Mouse (Mus musculus) embryonic facial prominence, embryonic 13.5 days (tissue): ENCODE results near the gene Fam170b. TPM values are rescaled to one million over a fixed set of nuclear protein-coding genes. Genes with fewer than 3 reads are reported as not detected.

ENCODE experiments used
- ATAC-seq: fragments of 200-750 bp; cut with Nextera tagmentation; 2 replicates; pipeline ENCODE4 v1.8.0; 2017; ENCODE audit warnings: low read depth; ENCODE audit not compliant: insufficient number of reproducible peaks, insufficient read depth, low FRiP score, low TSS enrichment
- H3K27ac ChIP-seq: fragments of 300-500 bp; sonication (generic); 2 replicates; pipeline ENCODE4 v1.5.1; 2015; ENCODE audit warnings: moderate library complexity, mild to moderate bottlenecking, inconsistent platforms
- H3K27me3 ChIP-seq: fragments of 300-500 bp; sonication (generic); 2 replicates; pipeline ENCODE4 v1.6.1; 2015; ENCODE audit warnings: mild to moderate bottlenecking, inconsistent platforms
- H3K36me3 ChIP-seq: fragments of 300-500 bp; sonication (generic); 2 replicates; pipeline ENCODE4 v1.6.1; 2015; ENCODE audit warnings: mild to moderate bottlenecking, inconsistent platforms
- H3K4me1 ChIP-seq: fragments of 300-500 bp; sonication (generic); 2 replicates; pipeline ENCODE4 v1.6.1; 2015; ENCODE audit warnings: inconsistent platforms
- H3K4me2 ChIP-seq: fragments of 300-500 bp; sonication (generic); 2 replicates; pipeline ENCODE4 v1.6.1; 2015; ENCODE audit warnings: moderate library complexity, mild to moderate bottlenecking, inconsistent platforms
- H3K4me3 ChIP-seq: fragments of 300-500 bp; sonication (generic); 2 replicates; pipeline ENCODE4 v1.5.1; 2015; ENCODE audit warnings: mild to moderate bottlenecking, inconsistent platforms
- H3K9ac ChIP-seq: fragments of 300-500 bp; sonication (generic); 2 replicates; pipeline ENCODE4 v1.6.1; 2015; ENCODE audit warnings: mild to moderate bottlenecking, inconsistent platforms
- H3K9me3 ChIP-seq: fragments of 300-500 bp; sonication (generic); 2 replicates; pipeline ENCODE4 v1.6.1; 2016; ENCODE audit warnings: inconsistent platforms
- WGBS: fragments of 180-500 bp; shearing (Covaris S2); methylation state at CpG from one replicate; pipeline ENCODE4 v1.1.7; 2015; ENCODE audit warnings: mixed read lengths; 5-methylcytosine and 5-hydroxymethylcytosine counted together
- polyA plus RNA-seq: library from polyadenylated mRNA; unstranded; fragments of >200 nt; fragmentation: Nextera tagmentation; extraction: Ambion mirVana; gene quantifications from 2 replicates; pipeline ENCODE4 v1.2.1, GENCODE M21; 2015

Gene Fam170b
- 0.15 TPM in 1 of 2 replicates, not detected in the other for polyA plus RNA-seq

GRCm38 (mm10) chr14:32833847-32834246 is at the start of gene Fam170b:
Gene Fam170b, plus strand, starts transcription at chr14:32833962.
- Histone ChIP-seq H3K4me3 (no peak within 1 kb of the TSS), H3K4me2 (no peak within 1 kb of the TSS), H3K27me3 (no peaks in the 10 kb centered on the region; the same call in 1 of the 2 replicates), H3K4me1 (no peaks in the 10 kb centered on the region), H3K9me3 (no peaks in the 10 kb centered on the region), H3K27ac (no peak within 1 kb of the TSS), H3K9ac (no peak within 1 kb of the TSS), H3K36me3 (no peaks in the 10 kb centered on the region)
- WGBS, result 73% methylated on average over 8 of the region's 8 CpGs
- ATAC-seq, result no peak

DNA sequence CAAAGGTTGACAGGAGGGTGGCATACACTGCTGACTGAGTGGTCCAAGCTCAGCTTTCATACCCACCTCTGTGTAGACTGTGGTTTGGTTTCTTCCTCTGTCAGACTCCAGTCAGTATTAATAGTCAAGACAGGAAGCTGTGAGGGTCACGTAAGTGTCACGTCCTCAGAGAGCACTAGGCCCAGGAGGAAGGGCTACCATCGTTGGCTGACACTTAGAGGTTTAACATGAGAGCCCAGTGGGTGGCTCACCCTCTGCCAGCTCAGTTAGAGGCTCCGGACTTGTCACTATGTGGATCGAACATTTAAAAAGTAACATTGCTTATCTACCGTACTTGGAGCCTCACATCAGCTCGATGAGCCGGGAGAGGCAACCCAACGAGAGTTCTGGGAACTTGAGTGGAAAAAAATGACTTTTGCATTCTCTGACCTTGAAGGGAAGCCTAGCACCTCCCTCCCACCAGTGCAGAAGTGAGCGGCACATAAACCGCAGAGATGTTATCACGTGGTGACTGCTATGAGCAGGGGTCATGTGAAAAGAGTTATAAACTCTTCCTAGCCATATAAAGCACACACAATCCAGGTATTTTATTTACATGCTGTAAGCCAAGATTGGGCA is 49.5 kb upstream of the Fam170b start:
- Histone ChIP-seq H3K9ac (no peak overlapping the region), H3K4me2 (no peak overlapping the region), H3K27me3 (no peaks in the 10 kb centered on the region), H3K4me1 (no peaks in the 10 kb centered on the region), H3K9me3 (no peaks in the 10 kb centered on the region), H3K4me3 (no peak overlapping the region), H3K36me3 (no peaks in the 10 kb centered on the region), H3K27ac (no peak overlapping the region)
- ATAC-seq, result no peak
- 75% methylated on average over 12 of the region's 12 CpGs for WGBS

- H3K4me2 ChIP-seq, result no peak overlapping the region
- H3K27ac ChIP-seq, result no peak overlapping the region
- H3K4me3 ChIP-seq, result no peak overlapping the region
- no peaks in the 10 kb centered on the region for H3K9me3 ChIP-seq
- no peaks in the 10 kb centered on the region for H3K4me1 ChIP-seq
- no peaks in the 10 kb centered on the region for H3K27me3 ChIP-seq
- H3K9ac ChIP-seq, result no peak overlapping the region
- H3K36me3 ChIP-seq, result no peaks in the 10 kb centered on the region
- ATAC-seq, result no peak
- 77% methylated on average over 4 of the region's 4 CpGs for WGBS
Measured at GRCm38 (mm10) chr14:32784748-32785134, 49.0 kb upstream of the Fam170b start.

GRCm38 (mm10) chr14:32785556-32786130 is 48.1 kb upstream of the Fam170b start, which contains the start of gene Tmem273:
Gene Tmem273, plus strand, starts transcription at chr14:32785963.
- no peak within 1 kb of the TSS for H3K27ac ChIP-seq
- no peaks in the 10 kb centered on the region for H3K4me1 ChIP-seq
- H3K4me3 ChIP-seq, result no peak within 1 kb of the TSS
- no peak within 1 kb of the TSS for H3K9ac ChIP-seq
- no peak within 1 kb of the TSS for H3K4me2 ChIP-seq
- no peaks in the 10 kb centered on the region for H3K36me3 ChIP-seq
- ATAC-seq, result no peak
- no peaks in the 10 kb centered on the region for H3K27me3 ChIP-seq
- 80% methylated on average over 3 of the region's 3 CpGs for WGBS
- H3K9me3 ChIP-seq, result no peaks in the 10 kb centered on the region

DNA sequence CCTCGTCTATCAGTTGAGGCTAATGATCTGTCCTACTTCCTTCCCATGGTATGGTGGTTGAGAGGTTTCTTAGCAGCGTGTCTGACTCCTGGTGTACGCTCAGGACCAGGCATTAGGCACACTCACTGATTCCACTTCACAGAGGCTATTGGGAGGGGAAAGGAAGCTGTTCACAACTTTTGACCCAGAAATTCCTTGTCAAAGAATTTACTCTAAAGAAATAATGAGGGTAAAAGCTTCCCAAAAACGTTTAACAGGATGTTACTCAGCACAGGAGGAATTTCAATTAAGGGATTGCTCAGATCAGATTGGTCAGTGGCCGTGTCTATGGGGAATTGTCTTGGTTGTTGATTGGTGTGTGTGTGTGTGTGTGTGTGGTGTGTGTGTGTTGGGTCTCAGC is 46.1 kb upstream of the Fam170b start:
- no peak overlapping the region for H3K4me3 ChIP-seq
- H3K9me3 ChIP-seq, result no peaks in the 10 kb centered on the region
- no peaks in the 10 kb centered on the region for H3K36me3 ChIP-seq
- H3K27me3 ChIP-seq, result no peaks in the 10 kb centered on the region
- ATAC-seq, result no peak
- WGBS, result 63% methylated on average over 5 of the region's 5 CpGs
- H3K4me1 ChIP-seq, result no peaks in the 10 kb centered on the region
- H3K9ac ChIP-seq, result no peak overlapping the region
- H3K4me2 ChIP-seq, result no peak overlapping the region
- H3K27ac ChIP-seq, result no peak overlapping the region

DNA sequence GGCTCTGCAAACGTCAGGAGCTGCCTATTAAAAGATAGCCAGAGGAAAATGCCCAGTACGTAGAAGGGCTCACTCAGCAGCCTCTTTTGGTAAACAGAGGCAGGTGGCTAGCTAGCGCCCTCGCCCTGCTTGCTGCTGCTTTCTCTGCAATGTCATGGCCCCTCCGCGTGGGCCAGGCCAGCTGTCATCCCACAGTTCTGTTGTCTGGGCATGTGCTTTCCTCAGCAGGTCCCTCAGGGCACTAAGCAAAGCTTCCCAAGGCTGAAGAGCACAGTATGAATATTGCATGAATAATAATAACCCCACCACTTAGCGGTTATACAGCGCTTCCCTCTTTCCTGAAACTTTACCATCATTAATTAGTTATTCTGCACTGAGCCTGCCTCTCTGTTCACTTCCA is 37.4 kb upstream of the Fam170b start:
- Histone ChIP-seq H3K9ac (no peak overlapping the region), H3K4me1 (no peaks in the 10 kb centered on the region), H3K36me3 (no peaks in the 10 kb centered on the region), H3K27ac (no peak overlapping the region), H3K4me3 (no peak overlapping the region), H3K9me3 (no peaks in the 10 kb centered on the region), H3K4me2 (no peak overlapping the region), H3K27me3 (no peaks in the 10 kb centered on the region)
- WGBS, result 61% methylated on average over 8 of the region's 8 CpGs
- no peak for ATAC-seq

GRCm38 (mm10) chr14:32797803-32798202 is 36.0 kb upstream of the Fam170b start:
- no peak overlapping the region for H3K4me3 ChIP-seq
- no peak overlapping the region for H3K4me2 ChIP-seq
- H3K27me3 ChIP-seq, result no peaks in the 10 kb centered on the region
- H3K4me1 ChIP-seq, result no peaks in the 10 kb centered on the region
- H3K27ac ChIP-seq, result no peak overlapping the region
- no peak for ATAC-seq
- no peaks in the 10 kb centered on the region for H3K36me3 ChIP-seq
- no peaks in the 10 kb centered on the region for H3K9me3 ChIP-seq
- no peak overlapping the region for H3K9ac ChIP-seq
- WGBS, result 88% methylated on average over 2 of the region's 2 CpGs

DNA sequence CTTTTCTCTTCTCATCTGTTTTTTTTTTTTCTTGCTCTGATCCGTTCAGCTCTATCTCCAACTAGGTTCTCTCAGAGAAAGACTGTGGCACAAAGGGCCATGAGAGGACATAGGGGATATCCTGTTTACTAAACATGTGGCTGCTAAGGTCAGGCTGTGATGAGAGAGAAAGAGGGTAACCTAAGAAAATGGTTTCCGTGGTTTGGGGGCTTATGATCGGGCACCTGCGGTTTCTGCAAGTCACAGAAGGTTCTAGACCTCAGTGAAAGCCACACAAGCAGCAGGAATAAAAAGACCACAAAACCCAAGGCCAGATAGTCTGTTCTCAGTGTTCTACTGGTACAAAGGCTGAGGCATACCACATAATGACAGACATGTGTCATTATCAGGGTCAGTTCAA is 35.4 kb upstream of the Fam170b start:
- Histone ChIP-seq H3K4me1 (no peaks in the 10 kb centered on the region), H3K36me3 (no peaks in the 10 kb centered on the region), H3K9ac (no peak overlapping the region), H3K9me3 (no peaks in the 10 kb centered on the region), H3K27ac (no peak overlapping the region), H3K4me2 (no peak overlapping the region), H3K4me3 (no peak overlapping the region), H3K27me3 (no peaks in the 10 kb centered on the region)
- no peak for ATAC-seq
- WGBS, result 79% methylated on average over 4 of the region's 4 CpGs

GRCm38 (mm10) chr14:32800048-32800447 is 33.7 kb upstream of the Fam170b start:
- no peaks in the 10 kb centered on the region for H3K36me3 ChIP-seq
- no peaks in the 10 kb centered on the region for H3K27me3 ChIP-seq
- H3K4me3 ChIP-seq, result no peak overlapping the region
- H3K9ac ChIP-seq, result no peak overlapping the region
- no peak overlapping the region for H3K27ac ChIP-seq
- ATAC-seq, result no peak
- no peaks in the 10 kb centered on the region for H3K4me1 ChIP-seq
- 95% methylated on average over 7 of the region's 7 CpGs for WGBS
- H3K4me2 ChIP-seq, result no peak overlapping the region
- no peaks in the 10 kb centered on the region for H3K9me3 ChIP-seq

DNA sequence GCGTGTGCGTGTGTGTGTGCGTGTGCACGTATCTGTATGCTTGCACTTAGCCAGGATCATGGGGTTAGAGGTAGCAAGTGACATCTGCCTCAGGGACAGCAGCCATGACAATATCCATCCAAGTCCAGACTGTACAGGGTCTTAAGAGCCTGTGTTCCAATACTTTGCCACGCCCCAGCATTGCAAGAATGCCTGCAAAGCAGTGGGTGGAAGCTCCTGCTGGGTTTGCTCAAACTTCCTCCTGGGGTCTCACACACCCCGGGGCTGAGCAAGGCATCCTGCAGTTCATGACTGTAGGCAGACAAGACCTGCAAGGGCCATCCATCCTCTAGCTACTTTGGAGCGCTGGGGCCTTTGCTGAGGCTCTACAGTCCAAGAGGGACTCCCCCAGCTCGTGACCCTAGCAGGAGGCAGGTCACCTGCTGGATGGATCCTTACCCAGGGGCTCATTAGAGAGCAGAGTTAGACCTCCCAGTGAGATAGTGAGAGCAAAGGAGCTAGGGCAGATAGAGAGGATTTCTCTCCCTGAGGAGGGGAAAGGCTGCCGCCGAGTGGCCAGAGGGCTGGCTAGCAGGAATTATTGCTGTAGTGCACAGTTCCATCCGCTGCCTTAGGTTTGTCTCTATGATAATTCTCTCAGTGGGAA is 32.6 kb upstream of the Fam170b start:
- Histone ChIP-seq H3K27me3 (no peaks in the 10 kb centered on the region), H3K4me3 (no peak overlapping the region), H3K27ac (no peak overlapping the region), H3K4me2 (no peak overlapping the region), H3K9ac (no peak overlapping the region), H3K36me3 (no peaks in the 10 kb centered on the region), H3K4me1 (no peaks in the 10 kb centered on the region), H3K9me3 (no peaks in the 10 kb centered on the region)
- ATAC-seq, result no peak
- 59% methylated on average over 11 of the region's 11 CpGs for WGBS

DNA sequence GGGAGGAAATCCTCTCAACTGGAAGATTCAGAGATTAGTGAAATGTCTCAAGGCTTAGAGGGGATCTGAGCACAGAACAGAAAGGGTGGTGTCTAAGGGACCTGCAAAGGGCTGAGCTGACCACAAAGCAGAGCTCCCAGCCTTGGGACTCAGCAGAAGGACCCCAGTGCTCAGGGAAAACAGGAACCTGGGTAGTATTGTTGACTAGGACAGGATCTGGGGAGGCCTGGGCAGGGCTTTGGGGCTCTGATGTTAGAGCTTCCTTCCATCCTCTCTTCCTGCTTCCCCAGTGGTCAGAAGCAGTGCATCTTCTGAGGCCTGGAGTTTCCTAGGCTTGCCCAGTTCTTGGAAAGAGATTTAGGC is 32.1 kb upstream of the Fam170b start:
- Histone ChIP-seq H3K36me3 (no peaks in the 10 kb centered on the region), H3K9ac (no peak overlapping the region), H3K27ac (no peak overlapping the region), H3K9me3 (no peaks in the 10 kb centered on the region), H3K27me3 (no peaks in the 10 kb centered on the region), H3K4me2 (no peak overlapping the region), H3K4me1 (no peaks in the 10 kb centered on the region), H3K4me3 (no peak overlapping the region)
- ATAC-seq, result no peak

- Histone ChIP-seq H3K4me3 (no peak overlapping the region), H3K9ac (no peak overlapping the region), H3K36me3 (no peaks in the 10 kb centered on the region), H3K4me2 (no peak overlapping the region), H3K27ac (no peak overlapping the region), H3K4me1 (no peaks in the 10 kb centered on the region), H3K27me3 (no peaks in the 10 kb centered on the region), H3K9me3 (no peaks in the 10 kb centered on the region)
- no peak for ATAC-seq
Measured at GRCm38 (mm10) chr14:32810111-32810510, 23.7 kb upstream of the Fam170b start.
